23 mouse cellular contexts compared by ENCODE assay signal in genomic region chr14:77490699-77491098, GRCm38 (mm10).
"Had no signal": no experiment of that assay in that cellular context is flagged by ENCODE, and none has a peak within 500 bp of the region (broad histone marks: within the 10 kb centered on the region; RNA-seq: fewer than 3 reads in every experiment).

No protein-coding gene starts in this region.

- H3K9me3 ChIP-seq: heart, embryonic 10.5 days; heart, embryonic 12.5 days; hindbrain, embryonic 10.5 days; hindbrain, embryonic 12.5 days; limb, embryonic 10.5 days; limb, embryonic 12.5 days had no signal

- H3K4me2 ChIP-seq: heart, embryonic 12.5 days; hindbrain, embryonic 12.5 days; hindbrain, embryonic 14.5 days; limb, embryonic 12.5 days had no signal

- H3K4me1 ChIP-seq: heart, embryonic 12.5 days; limb, embryonic 10.5 days had no signal

- ATAC-seq: hindbrain, embryonic 16.5 days; inflammation-experienced regulatory T-cells, adult 6 months; intestine, embryonic 16.5 days had no signal

- DNase-seq: gastrocnemius, postnatal 14 days; gastrocnemius, postnatal 36 days; heart, postnatal 10 days; heart, postnatal 4 days; kidney, adult 18-20 months; kidney, adult 8-10 months; kidney, postnatal 10 days; kidney, postnatal 25 days; kidney, postnatal 4 days; liver had no signal

- H3K4me3 ChIP-seq: heart, embryonic 10.5 days; heart, embryonic 12.5 days; hindbrain, embryonic 10.5 days; hindbrain, embryonic 12.5 days; layer of hippocampus, adult 2 months; left cerebral cortex, adult 2 months; limb, embryonic 10.5 days; limb, embryonic 12.5 days had no signal

- H3K27me3 ChIP-seq: heart, embryonic 12.5 days; hindbrain, embryonic 12.5 days; limb, embryonic 12.5 days had no signal

- H3K27ac ChIP-seq: heart, embryonic 10.5 days; hindbrain, embryonic 10.5 days; hindbrain, embryonic 12.5 days; hindbrain, embryonic 14.5 days; layer of hippocampus, adult 2 months; left cerebral cortex, adult 2 months; limb, embryonic 10.5 days; limb, embryonic 12.5 days; liver, embryonic 14.5 days had no signal

- H3K36me3 ChIP-seq: heart, embryonic 10.5 days; heart, embryonic 12.5 days; hindbrain, embryonic 10.5 days; hindbrain, embryonic 12.5 days; limb, embryonic 10.5 days; limb, embryonic 12.5 days had no signal

- H3K9ac ChIP-seq: heart, embryonic 12.5 days; hindbrain, embryonic 12.5 days; hindbrain, embryonic 14.5 days; limb, embryonic 12.5 days; liver, embryonic 14.5 days had no signal
